ENCODE assay signal across 9 mouse cellular contexts in the genomic region with DNA sequence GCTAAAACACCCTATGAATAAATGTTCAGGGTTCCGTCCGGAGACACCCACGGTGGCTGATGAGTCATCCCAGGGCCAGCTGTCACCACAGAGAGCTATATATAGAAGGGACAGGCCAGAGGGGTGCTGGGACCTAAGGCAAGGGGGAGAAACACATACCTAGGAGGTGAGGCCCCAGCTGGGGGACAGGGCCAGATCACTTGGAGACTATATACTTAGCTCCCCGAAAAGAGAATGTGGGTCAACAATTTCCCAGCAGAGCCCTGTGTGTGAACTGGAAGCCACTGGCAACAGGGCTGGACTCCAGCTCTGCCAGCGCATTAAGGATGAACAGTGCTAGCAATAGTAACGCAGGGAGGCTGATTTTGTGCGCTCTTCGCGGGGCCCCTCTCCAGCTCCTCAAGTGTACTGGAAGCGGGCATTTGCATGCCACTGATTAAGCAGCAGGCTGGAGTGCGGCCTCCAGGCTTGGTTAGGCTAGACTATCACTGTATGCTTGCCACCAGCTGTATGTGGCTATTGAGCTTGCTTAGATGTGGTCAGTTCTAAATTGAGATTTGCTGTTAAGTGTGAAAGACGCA.
DNase-seq lines count a peak whose midpoint lies in the region; ATAC-seq and TF ChIP-seq lines count a peak whose summit lies in the region.
"Had no signal": no experiment of that assay in that cellular context is flagged by ENCODE, and none has a peak within 500 bp of the region (broad histone marks: within the 10 kb centered on the region; RNA-seq: fewer than 3 reads in every experiment).

No protein-coding gene starts in this region.

- peak; percentile 54 for DNase-seq in gastrocnemius, adult 18-20 months (ENCODE audit: low spot score)
- no peak for DNase-seq in gastrocnemius, postnatal 4 days (ENCODE audit: low spot score in 2 of 2)
- DNase-seq in CD4-positive, CD25-positive, alpha-beta regulatory T cell, adult 2 months (ENCODE audit: low read depth, low spot score), result peak; percentile 16
- peak; percentile 52 for DNase-seq in cerebellum, adult 9-10 months
- peak; percentile 49 for DNase-seq in heart, postnatal 0 days (ENCODE audit: low spot score)
- DNase-seq in hindbrain, embryonic 10.5 days (ENCODE audit: low spot score), result no peak
- DNase-seq in embryo, embryonic 10.5 days (ENCODE audit: low spot score), result no peak

- H3K4me1 ChIP-seq in heart, postnatal 0 days (ENCODE audit: control insufficient read depth, insufficient read depth), result peaks cover 5% of the 10 kb centered on the region; the same call in 1 of the 2 replicates
- peaks cover 22% of the 10 kb centered on the region for H3K4me1 ChIP-seq in hindbrain, embryonic 10.5 days (replicated peaks)

- 33% methylated on average over 12 of the region's 12 CpGs for WGBS in heart, postnatal 0 days
- WGBS in hindbrain, embryonic 10.5 days, result 69% methylated on average over 12 of the region's 12 CpGs

- no peaks in the 10 kb centered on the region for H3K9me3 ChIP-seq in heart, postnatal 0 days (replicated peaks; ENCODE audit: control insufficient read depth, low read length)
- no peaks in the 10 kb centered on the region for H3K9me3 ChIP-seq in hindbrain, embryonic 10.5 days
- H3K9me3 ChIP-seq: G1E had no signal

- no peak overlapping the region for H3K9ac ChIP-seq in heart, postnatal 0 days (replicated peaks; ENCODE audit: low read depth, low read length)

- no peaks in the 10 kb centered on the region for H3K27me3 ChIP-seq in heart, postnatal 0 days (ENCODE audit: control insufficient read depth, insufficient read depth, low read length)
- peaks cover 67% of the 10 kb centered on the region for H3K27me3 ChIP-seq in hindbrain, embryonic 10.5 days (ENCODE audit: insufficient read depth, poor library complexity, severe bottlenecking)

- no peak for TF ChIP-seq EP300 in heart, postnatal 0 days (IDR thresholded peaks at IDR 0.05; ENCODE audit: low read depth)

- no peaks in the 10 kb centered on the region for H3K36me3 ChIP-seq in heart, postnatal 0 days (replicated peaks; ENCODE audit: control insufficient read depth, insufficient read depth, low read length)
- H3K36me3 ChIP-seq in hindbrain, embryonic 10.5 days, result no peaks in the 10 kb centered on the region
- H3K36me3 ChIP-seq: G1E had no signal

- no peak overlapping the region for H3K4me2 ChIP-seq in heart, postnatal 0 days (ENCODE audit: low read depth, low read length)

- peak overlapping the region; percentile 84 for H3K27ac ChIP-seq in heart, postnatal 0 days (ENCODE audit: low read depth)
- no peak overlapping the region for H3K27ac ChIP-seq in hindbrain, embryonic 10.5 days

- no peak for TF ChIP-seq CTCF in heart, postnatal 0 days (IDR thresholded peaks at IDR 0.05; ENCODE audit: low read depth)

- peak; percentile 84 for ATAC-seq in heart, postnatal 0 days (ENCODE audit: insufficient read depth, low read depth)
- peak; percentile 55 for ATAC-seq in megakaryocyte progenitor cell, adult 5-6 weeks (replicated peaks; ENCODE audit: poor library complexity)

- H3K4me3 ChIP-seq in heart, postnatal 0 days (ENCODE audit: low read depth, low read length), result no peak overlapping the region
- H3K4me3 ChIP-seq in hindbrain, embryonic 10.5 days, result no peak overlapping the region

Comparison
In these comparisons a context has a peak if more than half of its experiments do, and no peak if none do; other contexts are left out.
1. DNase-seq: peak in gastrocnemius, adult 18-20 months (single experiment), CD4-positive, CD25-positive, alpha-beta regulatory T cell, adult 2 months (single experiment), cerebellum, adult 9-10 months (single experiment) and heart, postnatal 0 days (single experiment); none in gastrocnemius, postnatal 4 days (0 of 2), hindbrain, embryonic 10.5 days (single experiment) and embryo, embryonic 10.5 days (single experiment).